Mouse (Mus musculus): Measurements from ENCODE around the gene Synpo2l.
"Not testable (repeated sequence)": the region's sequence is repeated elsewhere in the genome, so short reads cannot be mapped to it uniquely, and the experiment has no call there.

Synpo2l gene

DNA sequence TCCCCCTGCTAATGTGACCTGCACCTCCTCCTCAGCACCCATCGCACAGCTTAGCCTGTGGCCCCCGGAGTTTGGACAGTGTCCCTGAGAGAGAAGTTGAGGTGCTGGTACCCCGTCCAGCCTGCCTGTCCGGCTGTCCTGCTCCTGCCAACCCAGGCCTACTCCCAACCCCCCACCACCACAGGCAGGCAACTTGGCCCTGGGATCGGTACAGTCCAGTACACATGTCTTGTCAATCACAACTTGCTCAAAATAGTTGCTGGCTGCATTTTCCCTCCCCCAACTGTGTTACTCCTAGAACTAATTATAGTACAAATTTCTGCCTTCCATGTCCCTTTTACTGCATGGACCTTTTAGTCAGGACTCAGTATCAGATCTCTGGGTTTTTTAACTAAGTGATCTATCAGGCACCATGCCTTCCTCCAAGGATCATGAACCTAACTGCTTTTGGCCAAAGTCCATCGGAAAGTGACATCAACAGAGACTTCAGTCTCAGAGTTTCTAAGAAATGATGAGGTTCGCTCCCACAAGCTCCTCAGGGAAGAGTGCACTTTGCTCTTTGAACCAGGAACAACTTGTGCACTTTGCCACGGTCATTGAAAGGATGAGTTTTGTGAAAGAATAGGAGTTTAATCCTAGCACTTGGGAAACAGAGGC lies at the start of gene Synpo2l:
Synpo2l (minus strand) TSS at position 201 of the 657 bp plus-strand sequence.
- DNase-seq (ENCODE audit: low read depth, low spot score), result no peak

DNA sequence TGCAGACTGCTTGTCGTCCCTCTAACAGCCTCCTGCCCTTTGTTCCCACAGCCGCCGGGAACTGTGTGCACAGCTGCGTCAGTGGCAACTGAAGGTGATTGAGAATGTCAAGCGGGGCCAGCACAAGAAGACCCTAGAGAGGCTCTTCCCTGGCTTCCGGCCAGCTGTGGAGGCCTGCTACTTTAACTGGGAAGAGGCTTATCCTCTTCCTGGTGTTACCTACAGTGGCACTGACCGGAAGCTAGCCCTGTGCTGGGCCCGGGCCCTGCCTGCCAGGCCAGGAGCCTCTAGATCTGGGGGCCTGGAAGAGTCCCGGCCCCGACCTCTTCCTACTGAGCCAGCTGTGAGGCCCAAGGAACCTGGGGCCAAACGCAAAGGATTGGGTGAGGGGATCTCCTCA lies 45.7 kb upstream of the Synpo2l start:
- no peak for DNase-seq (ENCODE audit: low read depth, low spot score)

DNA sequence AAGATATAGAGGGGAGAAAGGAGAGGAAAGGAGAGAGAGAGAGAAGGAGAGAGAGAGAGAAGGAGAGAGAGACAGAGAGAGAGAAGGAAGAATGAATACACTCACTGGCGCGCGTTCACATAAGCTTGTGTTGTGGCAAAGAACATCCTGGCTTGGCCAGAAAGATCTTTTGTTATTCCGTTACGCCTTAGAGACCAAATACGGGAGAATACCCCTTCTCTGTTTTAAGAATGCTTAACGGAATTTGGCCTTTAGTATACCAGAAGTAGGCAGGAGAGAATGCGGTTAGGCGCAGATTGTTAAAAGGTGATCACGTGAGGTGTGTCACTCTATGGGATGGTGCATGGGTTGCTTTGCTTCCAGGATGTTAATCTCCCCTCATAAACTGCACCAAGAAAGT lies 40.1 kb upstream of the Synpo2l start:
- no peak for DNase-seq (ENCODE audit: low read depth, low spot score)

DNA sequence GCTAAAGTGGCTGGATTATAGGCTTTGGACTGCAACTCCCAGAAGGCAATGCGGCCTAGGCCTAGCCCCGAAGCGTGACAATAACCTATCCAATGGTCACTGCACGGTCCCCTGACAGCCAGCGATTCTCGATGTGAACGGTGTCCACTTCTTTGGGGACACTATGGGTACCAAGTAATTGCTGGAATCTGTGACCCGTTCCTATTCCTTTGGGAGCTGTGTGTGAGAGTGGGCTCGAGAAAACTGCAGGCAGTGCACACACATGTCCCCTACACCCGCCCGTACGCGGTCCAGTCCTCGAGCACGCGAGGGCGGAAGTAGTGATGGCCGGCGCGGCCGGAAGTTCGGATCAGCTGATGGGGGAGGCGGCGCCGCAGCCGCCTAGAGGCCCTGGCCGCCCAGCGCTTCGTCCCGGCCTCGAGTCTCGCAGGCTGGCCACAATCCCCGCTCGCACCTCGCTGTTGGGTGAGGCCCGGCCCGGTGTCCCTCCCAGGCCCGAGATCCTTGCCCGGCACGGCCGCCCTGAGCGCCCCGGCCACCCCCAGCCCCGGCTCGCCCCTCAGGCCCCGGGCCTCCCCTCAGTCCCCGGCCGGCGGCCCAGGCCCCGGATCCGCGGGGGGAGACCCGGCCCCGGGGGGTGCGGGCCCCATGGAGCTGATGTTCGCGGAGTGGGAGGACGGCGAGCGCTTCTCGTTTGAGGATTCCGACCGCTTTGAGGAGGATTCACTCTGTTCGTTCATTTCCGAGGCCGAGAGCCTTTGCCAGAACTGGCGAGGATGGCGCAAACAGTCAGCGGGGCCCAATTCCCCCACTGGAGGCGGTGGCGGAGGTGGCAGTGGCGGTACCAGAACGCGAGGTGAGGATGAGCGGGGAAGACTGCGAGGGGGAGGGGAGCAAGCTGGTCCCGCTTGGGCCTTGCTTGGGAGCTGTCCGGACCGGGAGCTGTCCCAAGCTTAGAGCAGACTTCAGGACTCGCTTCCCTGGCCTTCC lies 39.3 kb upstream of the Synpo2l start, which contains the start of gene Zswim8:
Zswim8 (plus strand) TSS at position 352 of the 990 bp plus-strand sequence.
- DNase-seq (ENCODE audit: low read depth, low spot score), result peak; percentile 74

DNA sequence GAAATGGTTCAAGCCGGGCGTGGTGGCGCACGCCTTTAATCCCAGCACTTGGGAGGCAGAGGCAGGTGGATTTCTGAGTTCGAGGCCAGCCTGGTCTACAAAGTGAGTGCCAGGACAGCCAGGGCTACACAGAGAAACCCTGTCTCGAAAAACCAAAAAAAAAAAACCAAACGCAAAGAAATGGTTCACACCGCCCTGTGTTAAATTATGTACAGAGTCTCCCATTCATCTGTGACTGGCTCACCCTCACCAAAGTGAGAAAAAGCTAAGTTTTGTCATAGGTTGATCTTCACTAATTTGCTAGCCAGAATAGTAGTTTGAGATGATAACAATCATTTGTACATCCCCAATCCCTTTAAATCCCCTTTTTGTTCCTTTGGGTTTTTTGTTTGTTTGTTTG lies 35.3 kb upstream of the Synpo2l start:
- DNase-seq (ENCODE audit: low read depth, low spot score), result not testable (repeated sequence)

DNA sequence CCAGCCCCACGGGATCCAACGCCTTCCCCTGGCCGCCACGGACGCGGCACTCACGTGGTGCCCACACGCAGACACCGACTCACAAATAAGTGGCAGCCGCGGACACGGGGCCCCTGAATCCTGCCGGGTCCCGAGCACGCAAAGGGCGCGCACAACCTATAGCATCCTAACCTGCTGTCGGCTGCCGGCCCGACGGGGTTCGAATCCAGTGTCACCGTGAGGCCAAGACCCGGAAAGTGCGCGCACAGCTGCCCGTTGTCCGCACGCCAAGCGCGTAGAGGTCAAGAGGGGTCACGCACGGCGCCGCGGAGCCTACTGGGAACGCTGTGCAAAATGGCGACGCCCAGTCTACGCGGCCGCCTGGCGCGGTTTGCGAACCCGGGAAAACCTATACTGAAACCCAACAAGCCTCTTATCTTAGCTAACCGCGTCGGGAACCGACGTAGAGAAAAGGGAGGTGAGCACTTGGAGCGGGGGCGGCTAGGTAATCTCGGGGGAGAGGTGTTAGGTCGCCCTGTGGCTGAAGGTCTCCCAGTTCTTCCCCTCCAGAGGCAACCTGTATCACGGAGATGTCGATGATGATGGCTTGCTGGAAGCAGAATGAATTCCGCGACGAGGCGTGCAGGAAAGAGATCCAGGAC lies 34.7 kb upstream of the Synpo2l start, which contains the start of gene Chchd1:
Chchd1 (plus strand) TSS at position 266 of the 641 bp plus-strand sequence.
- DNase-seq (ENCODE audit: low read depth, low spot score), result peak; percentile 75

DNA sequence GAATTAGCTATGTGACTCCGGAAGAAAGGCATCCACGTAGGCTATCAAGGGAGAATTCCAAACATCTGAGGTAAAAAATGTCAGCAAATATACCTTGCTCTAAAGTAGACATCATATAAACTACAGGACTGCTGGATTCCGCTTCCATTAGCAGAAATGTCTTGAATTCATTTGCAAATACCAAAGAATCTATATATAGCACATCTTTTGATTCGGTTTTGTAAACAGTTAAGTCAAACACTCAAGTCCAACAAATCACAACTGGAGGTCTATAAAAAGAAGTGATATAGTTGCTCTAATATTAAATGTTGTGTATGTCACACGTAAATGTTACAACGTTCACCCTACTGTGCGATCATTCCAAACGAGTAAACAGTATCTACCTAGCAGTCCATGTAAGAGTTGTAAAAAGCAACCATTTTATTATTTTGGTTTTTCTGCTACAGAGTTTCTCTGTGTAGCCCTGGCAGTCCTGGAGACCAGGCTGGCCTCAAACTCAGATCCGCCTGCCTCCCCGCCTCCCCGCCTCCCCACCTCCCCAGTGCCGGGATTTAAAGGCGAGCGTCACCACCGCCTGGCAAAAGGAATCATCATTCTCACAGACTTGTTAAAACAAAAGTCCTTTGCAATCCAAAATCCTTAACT lies 34.1 kb upstream of the Synpo2l start:
- DNase-seq (ENCODE audit: low read depth, low spot score), result no peak

DNA sequence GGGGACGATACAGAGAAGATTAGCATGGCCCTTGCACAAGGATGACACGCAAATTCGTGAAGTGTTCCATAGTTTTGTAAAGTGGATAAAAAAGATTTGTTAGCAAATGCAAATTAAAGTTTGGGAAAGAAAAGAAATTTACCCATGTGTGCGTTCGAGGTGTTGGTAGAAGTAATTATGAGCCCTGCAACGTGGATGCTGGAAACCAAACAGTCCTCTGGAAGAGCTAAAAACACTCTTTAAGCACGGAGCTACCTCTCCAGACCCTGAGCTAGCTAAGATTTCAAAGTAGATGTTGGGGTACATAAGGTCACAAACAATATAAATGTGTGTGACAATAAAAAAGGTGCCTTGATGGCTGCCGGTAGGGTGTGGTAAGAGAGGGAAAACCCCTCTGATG lies 33.4 kb upstream of the Synpo2l start:
- DNase-seq (ENCODE audit: low read depth, low spot score), result no peak

DNA sequence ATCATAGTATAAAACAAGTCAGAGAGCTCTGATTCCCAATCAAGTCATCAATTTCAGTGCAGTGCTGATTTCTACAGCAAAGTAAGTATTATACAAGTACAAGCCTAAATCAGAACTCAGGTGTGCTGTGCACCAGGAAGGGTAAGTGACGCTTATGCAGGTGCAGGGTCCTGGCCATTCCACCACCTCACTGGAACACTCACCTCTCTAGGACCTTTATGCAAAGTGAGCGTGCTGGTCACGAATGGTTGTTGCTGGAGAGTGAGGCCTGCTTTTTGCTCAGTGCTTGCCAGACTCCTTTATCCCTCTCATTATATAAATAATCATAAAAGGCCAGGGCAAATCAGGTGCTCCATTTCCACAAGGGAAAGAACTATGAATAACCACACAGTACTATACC lies 32.2 kb upstream of the Synpo2l start:
- no peak for DNase-seq (ENCODE audit: low read depth, low spot score)

DNA sequence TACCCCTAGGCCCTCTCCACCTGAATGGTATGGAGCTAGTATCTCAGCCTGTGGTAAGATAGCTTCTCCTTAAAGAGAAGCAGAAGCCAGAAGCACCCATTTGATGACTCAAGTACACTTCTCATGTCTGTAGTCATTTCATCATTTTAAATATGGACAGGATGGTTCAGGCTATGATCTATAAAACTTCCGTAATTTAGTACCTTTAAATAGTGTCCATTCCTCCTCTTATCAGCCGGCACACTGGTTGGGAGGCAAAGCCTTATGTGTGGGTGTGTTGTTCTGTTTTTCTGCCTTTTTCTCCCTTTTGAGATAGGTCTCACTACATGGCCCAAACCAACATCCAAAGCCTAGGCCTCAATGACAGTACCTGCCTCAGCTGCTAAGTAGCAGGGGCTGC lies 30.4 kb upstream of the Synpo2l start:
- no peak for DNase-seq (ENCODE audit: low read depth, low spot score)

DNA sequence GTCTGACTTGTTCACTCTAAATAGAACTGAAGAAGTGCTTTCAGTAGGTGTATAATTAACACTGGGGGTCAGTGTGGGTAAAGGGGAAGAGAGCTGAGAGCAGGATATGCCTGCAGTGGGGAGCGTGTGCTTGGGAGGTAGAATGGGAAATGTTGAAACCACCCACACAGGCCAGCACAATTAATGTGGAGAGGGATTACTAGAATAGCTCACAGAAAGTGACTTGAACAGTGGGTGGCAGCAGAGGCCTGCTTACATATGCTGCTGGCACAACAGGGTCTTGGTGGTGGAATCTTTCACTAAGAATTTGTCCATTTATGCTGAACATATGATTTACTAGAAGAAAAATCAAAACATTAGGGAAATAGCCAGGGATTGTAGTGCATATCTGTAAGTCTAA lies 28.8 kb upstream of the Synpo2l start:
- DNase-seq (ENCODE audit: low read depth, low spot score), result no peak

DNA sequence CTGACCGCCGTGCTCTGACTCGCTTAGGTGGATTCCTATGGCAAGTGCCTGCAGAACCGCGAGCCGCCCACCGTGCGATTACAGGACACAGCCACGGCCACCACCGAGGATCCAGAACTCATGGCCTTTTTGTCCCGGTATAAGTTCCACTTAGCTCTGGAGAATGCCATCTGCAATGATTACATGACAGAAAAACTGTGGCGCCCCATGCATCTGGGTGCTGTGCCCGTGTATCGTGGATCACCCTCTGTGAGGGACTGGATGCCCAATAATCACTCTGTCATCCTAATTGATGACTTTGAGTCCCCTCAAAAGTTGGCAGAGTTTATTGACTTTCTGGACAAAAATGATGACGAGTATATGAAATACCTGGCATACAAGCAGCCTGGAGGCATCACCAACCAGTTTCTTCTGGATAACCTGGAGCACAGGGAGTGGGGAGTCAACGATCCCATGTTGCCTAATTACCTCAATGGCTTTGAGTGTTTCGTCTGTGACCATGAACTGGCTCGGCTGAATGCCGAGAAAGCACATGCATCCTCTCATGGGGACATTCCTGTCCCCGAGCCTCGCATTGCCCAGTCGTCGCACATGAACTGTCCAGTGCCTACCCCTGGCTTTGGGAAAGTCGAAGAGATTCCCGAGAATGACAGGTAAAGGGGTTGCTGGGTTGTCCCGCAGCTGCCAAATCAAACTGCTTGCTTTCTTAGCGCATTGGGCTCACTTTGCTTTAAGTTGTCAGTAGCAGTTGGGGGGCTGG lies 27.8 kb upstream of the Synpo2l start:
- DNase-seq (ENCODE audit: low read depth, low spot score), result no peak

DNA sequence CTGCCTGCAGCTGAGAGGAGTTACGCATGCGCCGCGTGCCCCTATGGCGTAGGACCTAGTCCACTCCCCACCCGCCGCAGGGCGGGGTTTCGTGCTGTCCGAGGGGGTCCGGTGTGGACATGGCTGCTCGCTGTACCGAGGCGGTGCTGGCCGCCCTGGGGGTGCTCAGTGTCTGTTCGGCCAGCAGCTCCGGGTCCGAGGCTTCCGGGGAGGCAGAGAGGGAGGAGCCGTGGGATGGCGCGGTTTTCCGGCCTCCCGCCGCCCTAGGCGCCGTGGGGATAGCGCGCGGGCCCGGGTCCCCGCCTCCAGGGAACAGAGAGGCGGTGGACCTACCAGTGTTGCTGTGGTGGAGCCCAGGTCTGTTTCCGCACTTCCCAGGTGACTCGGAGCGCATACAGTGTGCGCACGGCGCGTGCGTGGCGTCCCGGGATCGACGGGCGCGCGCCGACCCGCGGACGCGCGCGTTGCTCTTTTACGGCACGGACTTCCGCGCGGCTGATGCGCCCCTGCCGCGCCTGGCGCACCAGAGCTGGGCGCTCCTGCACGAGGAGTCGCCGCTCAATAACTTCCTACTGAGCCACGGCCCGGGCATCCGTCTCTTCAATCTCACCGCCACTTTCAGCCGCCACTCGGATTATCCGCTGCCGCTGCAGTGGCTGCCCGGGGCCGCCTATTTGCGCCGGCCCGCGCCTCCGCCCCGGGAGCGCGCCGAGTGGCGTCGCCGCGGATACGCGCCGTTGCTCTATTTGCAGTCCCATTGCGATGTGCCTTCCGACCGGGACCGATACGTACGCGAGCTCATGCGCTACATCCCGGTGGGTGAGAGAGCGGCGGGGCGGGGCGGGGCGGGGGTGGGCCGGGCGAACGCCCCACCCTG lies 27.0 kb upstream of the Synpo2l start, which contains the start of gene Fut11:
Fut11 (plus strand) TSS at position 85 of the 877 bp plus-strand sequence.
- peak; percentile 65 for DNase-seq (ENCODE audit: low read depth, low spot score)

DNA sequence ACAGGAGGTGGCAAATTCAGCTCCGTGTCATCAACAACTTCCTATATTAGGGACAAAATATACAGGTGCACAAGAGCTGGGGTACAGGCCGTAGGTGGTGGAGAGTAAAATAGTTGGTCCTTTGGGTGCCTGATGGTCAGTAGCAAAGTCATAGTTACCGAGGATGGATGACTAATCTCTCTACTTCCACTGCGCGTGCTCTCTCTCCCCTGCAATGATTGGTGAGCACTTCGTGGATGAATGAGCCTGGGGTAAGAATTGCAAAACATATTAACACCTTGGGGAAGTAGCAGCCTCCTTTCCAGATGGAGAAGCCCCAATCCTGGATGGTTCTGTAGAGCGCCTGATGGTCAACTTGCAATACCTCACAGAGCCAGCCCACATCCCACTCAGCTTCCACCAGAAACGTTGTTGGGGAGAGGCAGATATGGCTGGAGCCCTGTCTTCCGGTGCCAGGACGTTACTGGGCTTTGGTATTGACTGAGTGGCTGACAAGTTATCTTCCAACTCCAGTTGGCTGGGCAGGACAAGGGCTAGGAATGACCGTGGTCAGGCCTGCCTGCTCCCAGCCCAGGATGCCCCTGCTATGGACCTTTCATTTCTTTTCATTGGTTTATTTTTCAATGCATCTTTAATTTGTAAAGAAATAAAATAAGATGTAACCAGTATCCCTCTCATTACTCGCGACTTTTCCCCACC lies 26.2 kb upstream of the Synpo2l start:
- DNase-seq (ENCODE audit: low read depth, low spot score), result no peak

DNA sequence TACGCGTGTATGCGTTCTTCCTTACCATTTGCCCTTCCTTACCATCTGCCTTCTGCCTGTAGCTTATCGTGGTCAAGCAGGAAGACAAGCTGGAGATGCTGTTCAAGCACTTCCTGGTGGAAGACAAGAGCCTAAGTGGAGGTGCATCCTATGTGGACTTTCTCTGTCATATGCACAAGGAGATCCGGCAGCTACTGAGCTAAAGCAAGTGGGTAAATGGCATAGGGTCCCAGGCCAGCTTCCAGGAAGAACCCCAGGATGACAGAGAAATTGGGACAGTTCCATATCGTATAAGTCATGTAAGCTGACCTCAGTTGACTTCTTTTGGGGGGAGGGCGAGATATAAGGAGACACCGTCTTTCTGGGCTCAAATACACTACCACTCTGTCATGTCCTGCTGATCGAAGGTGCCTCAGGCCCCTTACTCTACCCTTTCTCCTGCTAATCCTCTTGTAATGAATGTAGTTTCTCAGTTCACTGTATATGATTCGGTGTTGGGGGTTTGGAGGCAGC lies 25.5 kb upstream of the Synpo2l start:
- DNase-seq (ENCODE audit: low read depth, low spot score), result no peak

DNA sequence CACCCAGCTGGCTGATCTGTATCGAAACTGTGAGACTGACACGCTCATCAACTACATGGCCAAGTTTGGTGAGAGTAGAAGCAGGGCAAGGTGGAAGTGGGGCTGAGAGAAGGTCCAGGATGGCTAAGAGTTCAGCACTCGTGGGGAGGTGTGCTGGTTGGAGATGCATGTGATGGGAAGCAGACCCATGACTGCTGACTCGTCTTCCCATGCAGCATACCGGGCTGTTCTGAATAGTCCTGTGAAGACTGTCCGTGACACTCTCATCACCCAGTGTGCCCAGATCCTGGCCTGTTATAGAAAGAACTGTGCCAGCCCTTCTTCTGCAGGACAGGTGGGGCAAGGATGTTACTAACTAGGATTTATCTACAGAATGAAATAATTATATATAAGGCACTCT lies 23.6 kb upstream of the Synpo2l start:
- no peak for DNase-seq (ENCODE audit: low read depth, low spot score)

DNA sequence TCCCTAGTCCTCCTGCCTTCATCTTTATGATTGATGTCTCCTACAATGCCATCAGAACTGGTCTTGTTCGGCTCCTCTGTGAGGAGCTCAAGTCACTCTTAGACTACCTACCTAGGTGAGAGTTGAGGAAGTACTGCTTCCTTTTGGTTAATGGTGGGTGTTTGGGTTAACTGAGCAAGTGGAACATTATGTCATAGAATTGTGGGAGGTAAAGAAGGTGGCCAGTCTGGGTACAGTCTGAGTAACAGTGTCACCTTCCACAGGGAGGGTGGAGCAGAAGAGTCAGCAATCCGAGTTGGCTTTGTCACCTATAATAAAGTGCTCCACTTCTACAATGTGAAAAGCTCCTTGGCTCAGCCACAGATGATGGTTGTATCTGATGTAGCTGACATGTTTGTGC lies 20.9 kb upstream of the Synpo2l start:
- no peak for DNase-seq (ENCODE audit: low read depth, low spot score)

DNA sequence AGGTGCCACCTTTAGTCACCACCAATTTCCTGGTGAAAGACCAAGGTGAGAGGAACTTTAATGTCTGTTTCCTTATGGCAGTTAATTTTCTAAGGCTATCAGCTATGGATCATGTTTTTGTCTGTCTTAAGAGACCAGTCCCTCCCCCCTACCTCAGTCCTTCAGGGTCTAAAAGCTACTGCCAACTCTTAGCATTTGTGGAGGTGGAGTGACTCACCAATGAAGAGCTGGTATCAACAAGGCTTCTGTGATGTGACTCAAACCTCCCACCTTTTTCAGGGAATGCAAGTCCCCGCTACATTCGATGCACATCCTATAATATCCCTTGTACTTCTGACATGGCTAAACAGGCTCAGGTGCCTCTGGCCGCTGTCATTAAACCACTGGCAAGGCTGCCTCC lies 18.4 kb upstream of the Synpo2l start:
- no peak for DNase-seq (ENCODE audit: low read depth, low spot score)

DNA sequence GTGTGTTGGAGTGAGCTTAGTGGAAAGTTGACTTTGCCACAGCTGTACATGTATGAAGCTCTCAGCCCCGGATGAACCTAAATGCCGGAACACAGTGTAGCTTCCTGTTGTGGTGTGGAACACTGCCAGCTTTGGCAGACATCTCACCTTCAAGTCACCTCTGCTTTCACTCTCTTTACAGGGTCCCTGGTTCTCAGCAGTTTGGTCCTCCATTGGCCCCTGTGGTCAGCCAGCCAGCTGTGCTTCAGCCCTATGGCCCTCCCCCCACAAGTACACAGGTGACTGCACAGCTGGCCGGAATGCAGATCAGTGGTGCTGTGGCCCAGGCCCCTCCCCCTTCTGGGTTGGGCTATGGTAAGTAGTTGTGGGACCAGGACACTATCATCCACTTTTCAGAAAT lies 14.3 kb upstream of the Synpo2l start:
- no peak for DNase-seq (ENCODE audit: low read depth, low spot score)

Measured in c-Kit-negative CD71-positive TER-119-positive erythroid progenitor cells, embryonic 14.5 days (primary cell).